Mouse (Mus musculus): ENCODE data around the gene Il1r2. TPM values are rescaled to one million over a fixed set of nuclear protein-coding genes. Genes with fewer than 3 reads are reported as not detected.

Gene Il1r2
- total and polyA plus RNA-seq, 3 experiments: 1.3 TPM; not detected in 2

DNA sequence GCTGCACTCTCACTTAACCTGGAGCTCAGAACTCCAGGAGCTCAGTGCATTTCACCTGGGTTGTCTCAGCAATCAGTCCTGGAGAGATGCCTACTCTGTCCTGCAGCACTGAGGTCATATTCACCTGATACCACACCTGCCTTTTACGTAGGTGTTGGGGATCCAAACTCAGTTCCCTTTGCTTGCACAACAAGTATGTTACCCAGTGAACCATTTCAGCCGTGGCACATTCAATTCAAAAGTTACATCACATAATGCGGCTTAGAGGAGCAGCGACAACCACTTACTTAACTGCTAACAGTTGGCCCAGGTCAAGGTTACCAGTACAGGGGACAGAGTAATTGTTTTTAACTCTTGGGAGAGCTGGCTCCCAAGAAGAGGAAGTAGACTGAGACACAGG is 58.8 kb downstream of the Il1r2 start:
- no peak for DNase-seq

DNA sequence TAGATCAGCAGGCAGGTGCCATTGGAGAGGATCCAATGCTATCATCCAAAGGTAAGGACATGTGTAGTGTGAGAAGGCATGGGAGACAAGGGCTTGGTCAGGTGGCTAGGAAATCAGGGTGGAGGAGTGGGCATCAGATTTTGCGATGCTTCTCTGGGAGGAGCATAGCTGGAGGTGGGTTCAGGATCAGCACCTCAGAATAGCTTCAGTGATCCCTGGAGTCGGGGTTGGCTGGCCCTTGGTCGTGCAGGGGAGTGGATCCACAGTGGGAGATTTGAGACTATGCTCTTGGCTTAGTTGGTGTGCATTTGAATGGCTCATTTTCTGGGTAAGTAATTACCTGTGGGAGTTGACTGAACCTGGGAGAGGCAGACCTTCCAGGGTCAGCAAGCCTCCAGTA is 59.7 kb downstream of the Il1r2 start:
- no peak for DNase-seq

DNA sequence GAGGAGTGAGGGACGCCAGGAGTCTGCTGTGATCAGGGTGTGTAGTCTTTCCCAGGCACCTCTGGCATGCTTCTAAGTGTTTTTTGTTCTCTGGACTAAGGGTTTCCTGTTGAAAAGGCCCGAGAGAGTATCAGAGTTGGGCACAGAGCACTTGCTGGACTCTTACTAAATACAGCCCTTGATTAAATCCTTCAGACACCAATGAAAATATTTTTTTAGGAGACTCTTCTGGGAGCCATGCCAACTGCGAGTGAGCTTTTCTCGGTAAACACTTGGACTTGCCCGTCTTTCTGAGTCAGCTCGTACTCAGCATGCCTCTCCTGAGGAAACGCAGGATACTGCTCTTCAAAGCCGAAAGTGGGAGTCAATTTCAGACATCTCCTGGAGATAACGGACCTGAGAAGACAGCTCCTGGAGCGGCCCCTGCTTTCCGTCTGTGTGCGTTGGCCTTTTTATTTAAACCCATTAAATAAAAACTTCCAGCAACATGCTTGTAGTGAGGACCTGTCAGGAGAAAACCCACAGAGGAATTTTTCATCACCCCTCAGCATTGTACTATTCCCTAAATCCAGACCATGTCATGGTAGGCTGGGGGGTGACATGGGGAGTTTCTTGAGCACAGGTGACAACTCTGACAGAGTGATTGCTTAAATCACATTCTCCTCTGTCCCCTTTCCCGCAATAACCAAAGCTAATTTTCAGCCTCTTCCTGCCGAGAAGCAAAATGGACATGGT is 66.1 kb downstream of the Il1r2 start:
- peak; percentile 81 for DNase-seq

DNA sequence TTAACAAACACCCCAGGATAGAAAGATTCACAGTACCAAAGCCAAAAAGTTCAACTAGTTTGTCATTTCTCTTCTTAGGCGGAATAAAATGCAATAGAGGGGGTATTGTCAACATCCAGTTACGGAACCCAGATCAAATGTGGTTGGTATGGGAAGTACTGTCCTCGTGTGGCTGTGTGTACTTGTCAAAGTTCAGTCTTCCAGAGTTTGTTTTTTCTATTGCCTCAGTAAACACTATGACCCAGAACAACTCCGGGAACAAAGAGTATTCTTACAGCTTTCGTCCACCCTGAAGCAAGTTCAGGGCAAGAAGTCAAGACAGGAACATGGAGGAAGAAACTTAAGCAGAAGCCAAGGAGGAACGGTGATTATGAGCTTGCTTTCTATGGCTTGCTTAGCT is 82.2 kb downstream of the Il1r2 start:
- no peak for DNase-seq

DNA sequence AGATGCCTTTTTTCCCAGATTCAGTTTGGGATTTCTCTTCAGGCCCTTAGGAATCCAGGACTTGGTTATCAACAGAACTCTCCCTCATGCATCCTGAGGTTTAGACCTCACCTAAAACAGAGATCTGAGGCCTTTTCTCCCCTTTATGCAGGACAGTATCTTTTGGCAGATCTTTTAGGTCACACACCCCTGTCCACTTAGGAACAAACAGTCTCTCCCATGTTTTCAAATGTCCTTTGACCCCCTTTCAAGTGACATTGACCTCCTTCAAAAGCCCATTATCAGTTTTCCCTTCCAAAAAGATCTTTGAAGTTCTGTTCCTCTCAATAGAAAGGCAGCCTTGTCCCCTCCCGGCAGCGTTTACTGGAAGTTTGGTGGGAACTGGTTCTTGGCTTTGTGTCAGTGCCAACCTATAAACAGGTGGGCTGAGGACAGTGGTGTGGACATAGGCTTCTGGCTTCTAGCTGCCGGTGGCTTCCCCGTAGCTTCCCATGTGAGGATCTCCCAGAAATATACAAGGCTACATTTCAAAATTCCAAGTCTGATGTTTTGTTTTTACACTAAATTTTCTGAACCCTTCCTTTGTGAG is 89.5 kb downstream of the Il1r2 start:
- DNase-seq: no peak

DNA sequence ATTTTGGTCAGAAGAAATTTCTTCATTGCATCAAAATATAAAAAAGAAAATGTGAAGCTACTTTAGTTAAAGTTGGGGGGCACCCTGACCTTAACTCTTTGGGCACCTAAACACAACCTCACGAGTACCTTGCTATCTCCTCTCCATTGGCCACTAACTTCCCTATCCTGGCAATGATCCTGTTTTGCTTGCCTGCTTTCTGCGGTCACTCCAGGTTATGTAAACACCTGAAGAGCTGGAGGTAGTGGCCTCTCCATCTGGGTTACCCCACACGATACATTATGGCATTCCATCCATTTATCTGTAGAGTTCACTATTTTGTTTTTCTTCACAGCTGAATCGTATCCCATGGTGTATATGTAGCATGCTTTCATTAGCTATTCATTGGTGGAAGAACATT is 90.5 kb downstream of the Il1r2 start:
- no peak for DNase-seq

DNA sequence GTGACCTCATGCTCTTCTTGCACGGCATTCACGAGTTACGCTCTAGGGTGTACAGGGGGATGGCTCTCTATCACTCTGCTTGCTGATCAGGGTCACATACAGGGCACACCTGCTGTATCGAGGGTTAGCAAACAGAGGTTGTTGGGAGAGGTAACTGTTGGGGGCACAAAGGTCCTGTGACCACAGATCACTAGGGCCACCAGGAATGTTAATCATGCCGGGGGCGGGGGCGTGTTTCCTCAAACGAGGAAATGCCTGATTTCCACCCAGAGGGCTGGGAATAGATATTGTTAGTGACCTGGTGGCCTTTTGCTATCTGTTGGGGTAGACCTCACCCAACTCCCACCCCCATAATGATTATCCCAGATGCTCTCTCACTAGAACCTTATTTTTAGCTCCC is 93.7 kb downstream of the Il1r2 start:
- DNase-seq: no peak

DNA sequence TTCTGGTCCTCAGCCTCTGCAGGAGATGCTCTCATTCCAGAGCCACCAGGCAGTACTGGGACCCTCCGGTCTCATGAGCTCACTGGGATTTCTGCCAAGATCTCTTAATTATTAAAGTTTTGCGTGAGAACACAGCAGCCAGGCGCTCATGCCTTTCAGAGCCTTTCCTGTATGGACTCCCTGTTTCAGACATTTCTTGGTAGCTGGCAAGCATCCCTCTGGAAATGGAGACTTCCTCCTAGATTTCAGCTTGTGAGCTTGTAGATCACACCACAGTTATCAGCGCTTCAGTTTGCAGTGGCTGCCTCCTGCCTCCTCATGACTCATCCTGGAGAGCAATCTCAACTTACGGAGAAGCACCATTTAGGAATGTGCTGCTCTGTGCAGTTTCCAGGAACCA is 98.0 kb downstream of the Il1r2 start:
- DNase-seq: peak; percentile 40

DNA sequence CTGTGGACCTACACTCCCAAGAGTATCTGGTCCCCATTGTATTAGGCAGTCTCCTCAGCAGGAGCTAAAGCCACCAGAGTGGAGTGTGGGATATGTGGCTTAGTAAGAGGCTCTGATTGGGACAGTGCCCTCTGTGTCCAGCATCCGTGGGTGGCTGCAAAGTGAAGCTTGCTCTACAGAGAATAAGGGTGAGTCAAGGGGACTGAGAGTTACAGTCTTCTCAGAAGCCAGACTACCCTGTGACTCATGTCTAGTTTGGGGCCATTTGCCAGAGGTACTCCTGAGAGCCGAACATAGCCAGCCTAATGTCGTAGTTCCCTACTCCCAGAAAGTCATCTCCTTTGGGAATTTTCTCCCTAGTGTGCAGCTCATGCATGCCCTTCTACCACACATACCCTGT is 100.3 kb downstream of the Il1r2 start:
- DNase-seq: peak; percentile 73

Other genes starting within 250 kb of the Il1r2 start
- gene Map4k4, start 173.2 kb upstream of the Il1r2 start, total RNA-seq (2021): 100 to 1,000 TPM in 1 of 2 experiments, 10 to 100 TPM in 1; 97.5 to 127 TPM
- 44.9 and 46.6 TPM in 2 replicates for gene Map4k4, start 173.2 kb upstream of the Il1r2 start, polyA plus RNA-seq (2012; rRNA removed)
- 1 to 10 TPM; 3.3 to 3.7 TPM for gene Il1r1, start 151.0 kb downstream of the Il1r2 start, total RNA-seq (2021)
- gene Il1r1, start 151.0 kb downstream of the Il1r2 start, polyA plus RNA-seq (2012; rRNA removed): 1.0 and 1.5 TPM in 2 replicates

All from adrenal gland, adult 2 months (tissue).